Mouse (Mus musculus) kidney, embryonic 14.5 days (tissue): ENCODE measurements around the gene Grk6. TPM values are rescaled to one million over a fixed set of nuclear protein-coding genes. Genes with fewer than 3 reads are reported as not detected.

Source experiments
- ATAC-seq: fragments of 200-750 bp; cut with Nextera tagmentation; 2 replicates; pipeline ENCODE4 v1.8.0; 2017; ENCODE audit warnings: moderate number of reproducible peaks, mild to moderate bottlenecking, moderate TSS enrichment, moderate library complexity; ENCODE audit not compliant: low FRiP score, low TSS enrichment
- H3K27ac ChIP-seq: fragments of 300-500 bp; sonication (generic); 2 replicates; pipeline ENCODE4 v1.5.1; 2014; ENCODE audit warnings: low read depth, mild to moderate bottlenecking, low read length, moderate library complexity, mixed read lengths
- H3K27me3 ChIP-seq: fragments of 300-500 bp; sonication (generic); 2 replicates; pipeline ENCODE4 v1.6.1; 2014; ENCODE audit warnings: mild to moderate bottlenecking, low read length; ENCODE audit not compliant: control insufficient read depth, insufficient read depth
- H3K36me3 ChIP-seq: fragments of 300-500 bp; sonication (generic); 2 replicates; pipeline ENCODE4 v1.6.1; 2014; ENCODE audit warnings: low read length, mixed read lengths; ENCODE audit not compliant: control insufficient read depth, insufficient read depth
- H3K4me1 ChIP-seq: fragments of 300-500 bp; sonication (generic); 2 replicates; pipeline ENCODE4 v1.6.1; 2014; ENCODE audit warnings: low read length, mixed read lengths; ENCODE audit not compliant: control insufficient read depth, insufficient read depth
- H3K4me2 ChIP-seq: fragments of 300-500 bp; sonication (generic); replicated peaks from 2 replicates; pipeline ENCODE4 v1.6.1; 2014; ENCODE audit warnings: low read depth, mild to moderate bottlenecking, low read length
- H3K4me3 ChIP-seq: fragments of 300-500 bp; sonication (generic); 2 replicates; pipeline ENCODE4 v1.5.1; 2014; ENCODE audit warnings: mild to moderate bottlenecking, low read length
- H3K9ac ChIP-seq: fragments of 300-500 bp; sonication (generic); 2 replicates; pipeline ENCODE4 v1.6.1; 2014; ENCODE audit warnings: low read depth, mild to moderate bottlenecking, low read length, moderate library complexity
- H3K9me3 ChIP-seq: fragments of 300-500 bp; sonication (generic); 2 replicates; pipeline ENCODE4 v1.6.1; 2016; ENCODE audit warnings: low read length; ENCODE audit not compliant: control insufficient read depth
- WGBS: fragments of 180-500 bp; shearing (Covaris S2); extraction: QIAGEN DNeasy Blood & Tissue Kit; methylation state at CpG from one replicate; pipeline ENCODE4 v1.1.7; 2014; 5-methylcytosine and 5-hydroxymethylcytosine counted together
- polyA plus RNA-seq: library from polyadenylated mRNA; unstranded; fragments of >200 nt; fragmentation: Nextera tagmentation; extraction: Ambion mirVana; gene quantifications from 2 replicates; pipeline ENCODE4 v1.2.1, GENCODE M21; 2014

Gene Grk6
- polyA plus RNA-seq, result 38.9 and 59.3 TPM in 2 replicates

DNA sequence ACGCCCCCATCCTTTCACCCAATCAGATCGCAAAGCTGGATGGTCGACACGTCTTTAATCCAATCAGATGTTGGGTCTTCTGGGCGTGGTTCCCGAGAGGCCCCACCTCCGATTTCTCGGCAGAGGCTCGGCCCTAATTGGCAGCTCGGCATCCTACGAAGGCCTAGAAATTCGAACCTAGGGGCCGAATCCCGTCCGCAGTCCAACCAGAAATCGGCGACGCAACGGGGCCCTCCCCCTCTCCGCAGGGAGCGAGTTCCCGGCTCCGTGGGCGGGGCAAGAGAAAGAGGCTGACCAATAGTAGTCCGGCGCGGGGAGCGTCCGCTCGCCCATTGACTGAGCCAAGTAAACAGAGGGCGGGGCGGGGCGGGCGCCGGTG lies at the start of gene Grk6:
Grk6 (plus strand) TSS at position 136 of the 379 bp plus-strand sequence.
- H3K36me3 ChIP-seq, result peaks cover 6% of the 10 kb centered on the region; the same call in 1 of the 2 replicates
- no peaks in the 10 kb centered on the region for H3K9me3 ChIP-seq
- no peaks in the 10 kb centered on the region for H3K27me3 ChIP-seq
- peaks cover 23% of the 10 kb centered on the region for H3K4me1 ChIP-seq
- peak within 1 kb of the TSS; percentile 92 for H3K27ac ChIP-seq
- peak within 1 kb of the TSS; percentile 96 for H3K9ac ChIP-seq
- peak; percentile 97 for ATAC-seq
- WGBS, result 1% methylated on average over 35 of the region's 35 CpGs
- peak within 1 kb of the TSS; percentile 88 for H3K4me3 ChIP-seq
- peak within 1 kb of the TSS; percentile 80 for H3K4me2 ChIP-seq

DNA sequence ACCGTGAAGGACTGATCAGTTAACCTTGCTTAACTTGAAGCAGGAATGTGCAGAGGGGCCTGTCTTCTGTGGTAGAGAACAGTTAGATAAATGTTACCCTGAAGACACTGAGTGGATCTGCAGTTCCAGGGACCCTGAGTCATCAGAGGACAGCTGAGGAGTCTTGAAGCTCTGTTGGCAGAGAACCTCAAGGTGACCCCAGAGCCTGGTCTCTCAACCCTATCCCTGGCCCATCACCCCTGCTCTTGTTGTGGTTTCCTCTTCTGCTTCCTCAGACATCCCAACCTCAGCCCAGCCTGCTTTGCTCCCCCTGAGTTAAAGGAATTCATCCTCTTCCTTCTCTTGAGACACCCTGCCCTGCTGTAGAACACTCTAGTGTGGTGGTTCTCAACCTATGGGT lies 46.8 kb upstream of the Grk6 start, which contains the start of gene Slc34a1:
Slc34a1 (plus strand) TSS at position 100 of the 400 bp plus-strand sequence.
- WGBS, result 86% methylated on average over 1 of the region's 1 CpGs
- no peak within 1 kb of the TSS for H3K4me2 ChIP-seq
- no peak within 1 kb of the TSS for H3K9ac ChIP-seq
- ATAC-seq, result no peak
- H3K36me3 ChIP-seq, result no peaks in the 10 kb centered on the region
- H3K4me3 ChIP-seq, result no peak within 1 kb of the TSS
- no peaks in the 10 kb centered on the region for H3K4me1 ChIP-seq
- no peak within 1 kb of the TSS for H3K27ac ChIP-seq
- no peaks in the 10 kb centered on the region for H3K9me3 ChIP-seq
- H3K27me3 ChIP-seq, result no peaks in the 10 kb centered on the region

DNA sequence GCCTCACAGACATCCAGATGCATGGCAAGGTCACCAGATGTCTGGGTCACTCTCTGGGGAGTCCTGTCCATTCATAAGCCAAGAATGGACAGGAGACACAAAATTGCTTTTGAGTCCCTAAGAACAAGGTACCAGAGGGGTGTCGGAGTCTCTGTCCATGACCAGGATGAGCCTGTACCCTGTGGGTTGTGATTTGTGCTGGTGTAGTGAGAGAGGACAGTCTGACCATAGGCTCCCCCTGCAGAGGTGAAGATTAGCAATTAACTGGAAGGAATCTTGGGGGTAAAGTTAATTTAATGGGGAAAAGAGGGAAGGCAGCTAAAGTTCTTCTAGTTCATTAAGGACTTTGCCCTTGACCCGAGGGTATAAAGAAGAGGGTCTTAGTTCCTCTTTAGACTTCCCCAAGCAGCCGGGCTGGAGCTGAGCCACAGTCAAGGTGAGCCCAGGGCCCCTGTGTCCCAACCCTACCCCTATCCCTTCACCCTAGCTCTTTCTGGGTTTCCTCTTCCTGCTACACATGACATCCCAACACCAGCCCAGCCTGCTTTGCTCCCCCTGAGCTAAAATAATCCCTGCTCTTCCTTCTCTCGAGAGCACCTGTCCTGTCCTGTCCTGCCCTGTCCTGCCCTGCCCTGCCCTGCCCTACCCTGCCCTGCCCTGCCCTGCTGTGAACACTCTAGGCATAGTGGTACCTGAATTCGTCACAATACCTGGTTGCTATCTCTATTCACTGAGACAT lies 45.4 kb upstream of the Grk6 start:
- Histone ChIP-seq H3K9me3 (no peaks in the 10 kb centered on the region), H3K4me3 (no peak overlapping the region), H3K9ac (no peak overlapping the region), H3K4me2 (no peak overlapping the region), H3K36me3 (no peaks in the 10 kb centered on the region), H3K27me3 (no peaks in the 10 kb centered on the region), H3K27ac (no peak overlapping the region), H3K4me1 (no peaks in the 10 kb centered on the region)
- no peak for ATAC-seq
- 74% methylated on average over 5 of the region's 5 CpGs for WGBS

DNA sequence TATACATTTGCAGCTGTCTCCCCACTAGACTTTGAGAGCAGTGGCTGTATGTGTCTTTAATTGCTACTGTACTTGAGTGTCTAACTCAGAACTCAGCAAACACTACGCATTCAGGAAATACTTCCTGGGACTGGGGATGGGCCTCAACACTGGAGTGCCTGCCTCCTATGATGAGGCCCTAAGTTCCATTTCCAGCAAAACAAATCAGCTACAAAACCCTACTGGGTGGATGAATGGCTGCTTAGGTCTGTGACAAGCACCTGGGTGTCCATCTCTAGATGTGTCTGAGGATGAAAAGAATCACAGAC lies 44.9 kb upstream of the Grk6 start:
- Histone ChIP-seq H3K27me3 (no peaks in the 10 kb centered on the region), H3K27ac (no peak overlapping the region), H3K4me2 (no peak overlapping the region), H3K36me3 (no peaks in the 10 kb centered on the region), H3K9me3 (no peaks in the 10 kb centered on the region), H3K4me3 (no peak overlapping the region), H3K4me1 (no peaks in the 10 kb centered on the region), H3K9ac (no peak overlapping the region)
- 94% methylated on average over 1 of the region's 1 CpGs for WGBS
- no peak for ATAC-seq

DNA sequence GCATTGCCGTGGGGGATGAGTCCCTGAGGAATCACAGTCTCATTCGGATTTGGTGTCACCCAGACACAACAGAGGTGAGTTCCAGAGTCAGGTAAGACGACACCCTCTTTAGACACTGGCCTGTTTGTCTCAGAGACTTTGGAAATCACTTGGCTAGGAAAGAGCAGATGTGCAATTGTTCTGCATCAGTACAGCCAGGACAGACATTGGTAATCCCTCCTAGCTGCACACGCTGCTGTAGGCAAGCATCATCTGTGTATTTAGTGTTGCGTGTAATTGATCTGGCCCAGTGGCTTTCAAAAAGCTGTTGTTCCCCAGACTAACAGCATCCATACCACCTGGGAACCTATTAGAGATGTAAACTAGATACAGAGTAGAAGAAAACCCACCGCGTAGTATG lies 41.6 kb upstream of the Grk6 start:
- H3K27me3 ChIP-seq, result no peaks in the 10 kb centered on the region
- WGBS, result 57% methylated on average over 7 of the region's 7 CpGs
- no peak for ATAC-seq
- H3K9ac ChIP-seq, result no peak overlapping the region
- no peak overlapping the region for H3K27ac ChIP-seq
- H3K9me3 ChIP-seq, result no peaks in the 10 kb centered on the region
- H3K4me3 ChIP-seq, result no peak overlapping the region
- no peaks in the 10 kb centered on the region for H3K36me3 ChIP-seq
- no peak overlapping the region for H3K4me2 ChIP-seq
- no peaks in the 10 kb centered on the region for H3K4me1 ChIP-seq

DNA sequence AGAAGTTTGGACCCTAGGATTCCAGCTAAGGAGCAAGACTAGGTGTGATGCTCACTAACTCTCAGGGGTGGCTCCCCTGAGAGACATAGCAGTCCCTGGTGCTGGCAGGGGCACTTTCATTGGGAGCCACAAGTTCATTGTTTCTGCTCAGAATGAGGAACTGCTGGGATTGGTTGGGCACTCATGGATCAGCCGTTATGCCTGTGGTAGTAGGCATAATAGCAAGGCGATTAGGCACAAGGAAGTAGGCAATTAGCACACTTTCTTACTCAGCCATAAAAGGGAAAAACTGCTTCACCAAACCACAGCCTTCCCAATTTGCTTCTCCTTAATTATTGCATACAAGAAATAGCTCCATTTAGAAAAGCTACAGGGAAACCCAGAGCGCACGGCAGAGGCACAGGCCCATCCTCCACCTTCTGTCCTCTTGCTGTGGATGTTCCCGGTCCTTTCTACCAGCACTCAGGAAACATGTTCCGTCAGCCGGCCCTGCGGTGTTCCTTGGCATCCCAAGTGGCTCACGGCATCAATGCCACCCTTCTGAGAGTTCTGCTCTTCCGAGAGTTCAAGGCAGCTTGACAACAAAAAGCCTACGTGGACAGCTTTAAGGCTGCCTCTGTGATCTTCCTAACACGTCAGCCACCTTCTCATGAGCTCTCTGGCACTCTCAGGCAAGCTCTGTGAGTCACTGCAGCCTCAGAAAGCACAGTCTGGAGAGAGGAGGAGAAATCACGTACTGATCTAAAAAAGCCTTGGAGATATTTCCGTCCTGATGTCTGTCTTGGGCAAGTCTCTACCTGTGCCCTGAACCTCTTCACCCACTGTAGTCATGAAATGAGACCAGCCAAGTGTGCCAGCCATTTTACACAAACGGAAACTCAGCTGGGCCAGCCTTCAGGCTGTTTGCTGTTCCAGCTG lies 40.7 kb upstream of the Grk6 start:
- 64% methylated on average over 15 of the region's 15 CpGs for WGBS
- no peaks in the 10 kb centered on the region for H3K9me3 ChIP-seq
- no peaks in the 10 kb centered on the region for H3K36me3 ChIP-seq
- H3K4me2 ChIP-seq, result no peak overlapping the region
- no peak overlapping the region for H3K9ac ChIP-seq
- no peak for ATAC-seq
- no peaks in the 10 kb centered on the region for H3K27me3 ChIP-seq
- no peak overlapping the region for H3K27ac ChIP-seq
- H3K4me1 ChIP-seq, result no peaks in the 10 kb centered on the region
- H3K4me3 ChIP-seq, result no peak overlapping the region

- Histone ChIP-seq H3K9ac (peak overlapping the region; percentile 38; the same call in 1 of the 2 replicates), H3K36me3 (no peaks in the 10 kb centered on the region), H3K4me1 (no peaks in the 10 kb centered on the region), H3K4me2 (no peak overlapping the region), H3K27me3 (no peaks in the 10 kb centered on the region), H3K4me3 (no peak overlapping the region), H3K27ac (no peak overlapping the region), H3K9me3 (no peaks in the 10 kb centered on the region)
- peak; percentile 88 for ATAC-seq
- 15% methylated on average over 11 of the region's 11 CpGs for WGBS
Observed at GRCm38 (mm10) chr13:55404853-55405782, 39.8 kb upstream of the Grk6 start.

DNA sequence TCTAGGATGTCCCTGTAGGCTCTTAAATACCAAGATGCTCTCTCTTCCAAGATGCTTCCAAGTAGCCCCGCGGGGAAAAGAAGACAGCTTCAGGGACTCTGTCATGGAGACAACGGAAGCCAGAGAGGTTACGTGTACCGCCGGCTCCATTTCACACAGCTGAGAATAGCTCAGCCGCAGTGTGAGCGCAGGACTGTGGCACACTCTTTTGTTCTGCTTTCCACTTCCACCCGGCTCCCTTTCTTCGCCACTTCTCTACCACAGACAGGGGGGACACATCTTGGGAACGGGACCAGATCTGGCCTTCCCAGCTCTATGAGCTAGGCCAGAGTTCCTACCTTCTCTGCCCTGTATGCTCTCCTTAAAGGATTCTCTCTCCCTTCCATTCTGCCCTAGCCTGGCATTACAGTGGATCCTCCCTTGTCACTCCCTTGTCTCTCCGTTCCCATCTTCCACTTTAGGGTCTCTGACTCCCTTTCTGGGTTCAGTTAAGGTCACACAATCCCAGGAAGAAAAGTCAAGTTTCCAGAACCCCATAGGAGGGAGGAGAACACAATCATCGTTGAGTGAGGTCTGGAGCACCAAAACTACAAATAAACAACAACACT lies 39.0 kb upstream of the Grk6 start:
- H3K4me1 ChIP-seq, result no peaks in the 10 kb centered on the region
- H3K4me3 ChIP-seq, result no peak overlapping the region
- H3K27ac ChIP-seq, result no peak overlapping the region
- peak overlapping the region; percentile 38; the same call in 1 of the 2 replicates for H3K9ac ChIP-seq
- 73% methylated on average over 13 of the region's 13 CpGs for WGBS
- no peaks in the 10 kb centered on the region for H3K36me3 ChIP-seq
- H3K27me3 ChIP-seq, result no peaks in the 10 kb centered on the region
- no peaks in the 10 kb centered on the region for H3K9me3 ChIP-seq
- no peak overlapping the region for H3K4me2 ChIP-seq
- ATAC-seq, result peak; percentile 38
